Comparison of ENCODE assay signal across 1 mouse cellular context in the genomic region with DNA sequence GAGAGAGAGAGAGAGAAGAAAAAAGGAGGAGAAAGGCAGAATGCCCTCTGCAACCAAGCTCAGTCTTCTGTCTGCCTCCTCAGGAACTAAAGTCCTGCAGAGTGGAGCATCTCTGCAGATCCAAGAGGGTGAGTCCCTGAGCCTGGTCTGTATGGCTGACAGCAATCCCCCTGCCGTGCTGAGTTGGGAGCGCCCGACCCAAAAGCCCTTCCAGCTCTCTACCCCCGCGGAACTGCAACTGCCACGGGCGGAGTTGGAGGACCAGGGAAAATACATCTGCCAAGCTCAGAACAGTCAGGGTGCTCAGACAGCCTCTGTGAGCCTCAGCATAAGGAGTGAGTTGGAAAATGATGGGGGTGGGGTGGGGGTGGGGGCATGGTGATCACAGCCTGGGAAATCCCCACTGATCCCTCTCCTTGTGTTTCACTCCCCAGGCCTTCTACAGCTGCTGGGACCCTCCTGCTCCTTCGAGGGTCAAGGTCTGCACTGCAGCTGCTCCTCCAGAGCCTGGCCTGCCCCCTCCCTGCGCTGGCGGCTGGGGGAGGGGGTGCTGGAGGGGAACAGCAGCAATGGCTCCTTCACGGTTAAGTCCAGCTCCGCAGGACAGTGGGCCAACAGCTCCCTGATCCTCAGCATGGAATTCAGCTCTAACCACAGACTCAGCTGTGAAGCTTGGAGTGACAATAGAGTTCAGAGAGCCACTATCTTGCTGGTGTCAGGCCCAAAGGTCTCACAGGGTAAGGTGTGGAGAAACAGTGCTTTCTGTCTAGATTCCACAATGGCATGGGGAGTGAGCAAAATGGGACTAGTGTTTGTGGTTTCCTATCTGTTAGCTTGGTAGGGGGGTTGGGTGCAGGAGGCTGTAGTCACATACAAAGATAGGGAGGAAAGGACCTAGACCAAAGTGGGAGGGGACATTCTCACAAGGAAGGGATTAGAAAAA.
TF ChIP-seq lines count a peak whose summit lies in the region.

No protein-coding gene starts in this region.

TF ChIP-seq in MEL, 35 proteins besides CTCF, POLR2A, EP300 and RAD21 (continued from another document):
- no peak for TF ChIP-seq CHD1 (IDR thresholded peaks at IDR 0.05; ENCODE audit: low read depth, low read length)
